Mouse (Mus musculus) brain, embryonic 14.5 days (tissue): ENCODE measurements at regions not wholly inside any gene's neighbourhood (a gene's known extent, or its start where the extent isn't known, plus 50 kb on each side); places are given as distances from the start of the nearest gene placed in this dataset.

Source experiments
- CTCF ChIP-seq: fragments of 200-500 bp; IDR thresholded peaks from 2 replicates; pipeline ENCODE4 v1.5.1; 2012; ENCODE audit warnings: inconsistent platforms, mild to moderate bottlenecking, moderate library complexity, borderline replicate concordance; ENCODE audit not compliant: insufficient read depth, insufficient read length; ENCODE audit errors: extremely low read depth
- POLR2A ChIP-seq: fragments of 200-500 bp; IDR thresholded peaks from 2 replicates; pipeline ENCODE4 v1.6.1; 2012; ENCODE audit warnings: mild to moderate bottlenecking, inconsistent platforms, borderline replicate concordance; ENCODE audit not compliant: poor library complexity, insufficient read depth, insufficient read length, severe bottlenecking; ENCODE audit errors: extremely low read depth

- no peak for TF ChIP-seq CTCF
- no peak for TF ChIP-seq POLR2A
These were observed 136.9 kb upstream of the Gm11146 start for GRCm38 (mm10) chr16:77738821-77739220.
